Mouse (Mus musculus) central nervous system, embryonic 14 days (tissue): ENCODE measurements around the gene Cldn20. TPM values are rescaled to one million over a fixed set of nuclear protein-coding genes. Genes with fewer than 3 reads are reported as not detected.

Experiments used
- polyA plus RNA-seq: library from polyadenylated mRNA; depleted of rRNA; stranded (reverse); fragments of >200 nt; gene quantifications from 2 replicates; pipeline ENCODE4 v1.2.3, GENCODE M21; 2012; rRNA removed

Gene Cldn20
- 0.86 and 2.2 TPM in 2 replicates for polyA plus RNA-seq

GRCm38 (mm10) chr17:3532254-3532653 lies at the start of gene Cldn20:
Gene Cldn20, plus strand, starts transcription at chr17:3532554.

GRCm38 (mm10) chr17:3557331-3558311 lies 25.3 kb downstream of the Cldn20 start, which contains the start of gene Tfb1m:
Gene Tfb1m, minus strand, starts transcription at chr17:3557781.

Other genes with a start within 250 kb of the Cldn20 start
- gene Tiam2, start 206.0 kb upstream of the Cldn20 start, polyA plus RNA-seq: 28.4 and 52.6 TPM in 2 replicates
- gene Tfb1m, start 25.2 kb downstream of the Cldn20 start, polyA plus RNA-seq: 12.3 and 13.6 TPM in 2 replicates
- 0.11 TPM in 1 of 2 replicates, not detected in the other for gene Nox3, start 163.7 kb downstream of the Cldn20 start, polyA plus RNA-seq